Mouse (Mus musculus) adipose tissue, adult 10 weeks (tissue): ENCODE measurements around the gene Phlda1. TPM values are rescaled to one million over a fixed set of nuclear protein-coding genes. Genes with fewer than 3 reads are reported as not detected.

ENCODE experiments used
- polyA plus RNA-seq: library from polyadenylated mRNA; stranded (reverse); fragments of 350-450 nt; fragmentation: Illumina TruSeq; extraction: RNeasy Lipid Tissue Mini Kit (QIAGEN cat#74804); gene quantifications from one replicate; pipeline ENCODE4 v1.2.3, GENCODE M21; 2014; ENCODE audit warnings: low read depth, low replicate concordance

Gene Phlda1
- polyA plus RNA-seq = 54.9 TPM

GRCm38 (mm10) chr10:111506101-111506925 lies at the start of gene Phlda1:
TSS of gene Phlda1 (plus strand) at chr10:111506286.

GRCm38 (mm10) chr10:111472686-111473510 lies 33.2 kb upstream of the Phlda1 start, which contains the start of gene Nap1l1:
TSS of gene Nap1l1 (plus strand) at chr10:111473223.

Other genes starting within 250 kb of the Phlda1 start
- 4.4 TPM for gene Bbs10, start 207.6 kb upstream of the Phlda1 start, polyA plus RNA-seq
- 174 TPM for gene Nap1l1, start 33.1 kb upstream of the Phlda1 start, polyA plus RNA-seq